Mouse (Mus musculus): ENCODE measurements around the gene Erlin1.

Erlin1 gene

GRCm38 (mm10) chr19:43998802-43999527, 70.6 kb downstream of the Erlin1 start:
- no peak for DNase-seq (ENCODE audit: low spot score)

- DNase-seq (ENCODE audit: low spot score), result no peak
Observed at GRCm38 (mm10) chr19:43998101-43998500, 71.5 kb downstream of the Erlin1 start.

GRCm38 (mm10) chr19:43995427-43995826, 74.2 kb downstream of the Erlin1 start:
- DNase-seq (ENCODE audit: low spot score), result no peak

- DNase-seq (ENCODE audit: low spot score), result no peak
Observed at GRCm38 (mm10) chr19:43992464-43992863, 77.1 kb downstream of the Erlin1 start.

- no peak for DNase-seq (ENCODE audit: low spot score)
Observed at GRCm38 (mm10) chr19:43990362-43990761, 79.2 kb downstream of the Erlin1 start.

GRCm38 (mm10) chr19:43986069-43986794, 83.4 kb downstream of the Erlin1 start, which contains the start of gene Cpn1:
TSS of gene Cpn1 (minus strand) at chr19:43986556.
- peak; percentile 43 for DNase-seq (ENCODE audit: low spot score)

Data from lung, postnatal 25 days (tissue).